Mouse (Mus musculus) regulatory T cell (primary cell): ENCODE results near the gene Ctnna3.
"Not testable (repeated sequence)": the region's sequence is repeated elsewhere in the genome, so short reads cannot be mapped to it uniquely, and the experiment has no call there.

Experiments used
- in situ Hi-C: fragments of 300-600 bp; cut with MboI, MseI; formaldehyde crosslinking; loops from one replicate; pipeline ENCODE4 v1.15.1; 2025; ENCODE audit warnings: high pct_unique_total_duplicates

Ctnna3 gene

GRCm38 (mm10) chr10:64448624-64449023, 1018.7 kb downstream of the Ctnna3 start:
- in situ Hi-C loops = no loop called here

GRCm38 (mm10) chr10:64483281-64483680, 1053.4 kb downstream of the Ctnna3 start:
- in situ Hi-C loops = no loop called here

- in situ Hi-C loops = no loop called here
Measured at GRCm38 (mm10) chr10:64489471-64489870, 1059.6 kb downstream of the Ctnna3 start.

- in situ Hi-C loops = no loop called here
Measured at GRCm38 (mm10) chr10:64543647-64544046, 1113.7 kb downstream of the Ctnna3 start.

- in situ Hi-C loops = no loop called here
Measured at GRCm38 (mm10) chr10:64544389-64544788, 1114.5 kb downstream of the Ctnna3 start.

GRCm38 (mm10) chr10:64571311-64571710, 1141.4 kb downstream of the Ctnna3 start:
- in situ Hi-C loops = no loop called here

GRCm38 (mm10) chr10:64588116-64588515, 1158.2 kb downstream of the Ctnna3 start:
- in situ Hi-C loops = loop anchor here (5.0 kb wide), 1 partner anchor 99 kb away; no protein-coding TSS in a partner anchor

- in situ Hi-C loops = no loop called here
Measured at GRCm38 (mm10) chr10:64636760-64637159, 1206.9 kb downstream of the Ctnna3 start.

- in situ Hi-C loops = no loop called here
Measured at GRCm38 (mm10) chr10:64639061-64639460, 1209.2 kb downstream of the Ctnna3 start.

- in situ Hi-C loops = no loop called here
Measured at GRCm38 (mm10) chr10:64641093-64641492, 1211.2 kb downstream of the Ctnna3 start.

- in situ Hi-C loops = no loop called here
Measured at GRCm38 (mm10) chr10:64641576-64641975, 1211.7 kb downstream of the Ctnna3 start.

GRCm38 (mm10) chr10:64643976-64644375, 1214.1 kb downstream of the Ctnna3 start:
- in situ Hi-C loops = no loop called here

GRCm38 (mm10) chr10:64661190-64661589, 1231.3 kb downstream of the Ctnna3 start:
- in situ Hi-C loops = no loop called here

- in situ Hi-C loops = no loop called here
Measured at GRCm38 (mm10) chr10:64671469-64671868, 1241.6 kb downstream of the Ctnna3 start.

- in situ Hi-C loops = no loop called here
Measured at GRCm38 (mm10) chr10:64675796-64676195, 1245.9 kb downstream of the Ctnna3 start.

GRCm38 (mm10) chr10:64710017-64710416, 1280.1 kb downstream of the Ctnna3 start:
- in situ Hi-C loops = no loop called here

- in situ Hi-C loops = no loop called here
Measured at GRCm38 (mm10) chr10:64718036-64718435, 1288.1 kb downstream of the Ctnna3 start.

GRCm38 (mm10) chr10:64735692-64736091, 1305.8 kb downstream of the Ctnna3 start:
- in situ Hi-C loops = no loop called here

- in situ Hi-C loops = no loop called here
Measured at GRCm38 (mm10) chr10:64736616-64737015, 1306.7 kb downstream of the Ctnna3 start.

GRCm38 (mm10) chr10:64741721-64742120, 1311.8 kb downstream of the Ctnna3 start:
- in situ Hi-C loops = not testable (repeated sequence)

GRCm38 (mm10) chr10:64744099-64744498, 1314.2 kb downstream of the Ctnna3 start:
- in situ Hi-C loops = not testable (repeated sequence)

GRCm38 (mm10) chr10:64748651-64749050, 1318.8 kb downstream of the Ctnna3 start:
- in situ Hi-C loops = no loop called here

- in situ Hi-C loops = no loop called here
Measured at GRCm38 (mm10) chr10:64750791-64751190, 1320.9 kb downstream of the Ctnna3 start.

GRCm38 (mm10) chr10:64836315-64836714, 1406.4 kb downstream of the Ctnna3 start:
- in situ Hi-C loops = no loop called here
